Mouse (Mus musculus): ENCODE measurements around the gene Slc35e1. TPM values are rescaled to one million over a fixed set of nuclear protein-coding genes. Genes with fewer than 3 reads are reported as not detected.

The Slc35e1 gene
- polyA plus RNA-seq (2014; fragmentation: Illumina TruSeq; extraction: RNeasy Lipid Tissue Mini Kit (QIAGEN cat#74804); ENCODE audit: low replicate concordance): 47.7 TPM

DNA sequence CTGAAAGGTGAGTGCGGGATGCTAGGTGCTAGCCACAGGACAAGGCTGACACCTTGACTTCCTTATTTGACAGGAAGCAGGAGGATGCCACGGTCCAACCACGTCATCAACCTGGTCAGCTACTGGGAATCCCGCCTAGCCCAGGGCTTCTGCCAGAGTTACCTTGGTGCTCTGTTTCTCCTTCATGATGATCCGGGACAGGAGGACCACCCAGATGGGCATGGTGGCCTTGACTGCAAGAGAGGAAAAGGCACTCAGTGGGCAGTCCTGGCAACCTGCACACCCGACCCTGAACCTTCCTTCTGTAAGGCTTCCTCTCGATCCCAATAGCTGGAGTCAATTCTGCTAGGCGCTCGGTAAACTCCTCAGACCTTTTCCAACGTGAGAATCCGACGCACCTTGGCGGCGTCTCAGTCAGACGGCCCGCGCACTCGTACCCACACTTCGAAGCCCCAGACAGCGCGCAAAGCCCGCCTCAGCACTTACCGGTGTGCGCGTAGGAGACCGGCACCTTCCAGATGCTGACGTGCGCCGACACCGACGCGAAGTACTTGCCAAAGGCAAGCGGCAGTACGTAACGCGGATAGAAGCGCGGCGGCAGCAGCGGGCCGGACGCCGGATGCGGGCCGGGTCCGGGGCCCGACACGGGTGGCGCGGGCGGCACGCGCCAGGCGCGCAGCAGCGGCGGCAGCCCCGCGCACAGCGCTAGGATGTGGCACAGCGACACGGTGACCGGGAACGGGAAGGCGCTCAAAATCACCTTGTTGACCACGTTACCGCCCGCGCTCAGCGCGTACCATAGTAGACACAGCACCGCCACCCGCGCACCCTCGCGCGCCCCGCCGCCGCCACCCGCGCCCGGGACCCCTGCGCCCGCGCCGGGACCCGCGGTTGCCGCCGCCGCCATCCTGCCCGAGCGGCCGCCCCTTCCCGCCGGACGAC lies at the start of gene Slc35e1:
Gene Slc35e1 (minus strand): TSS at position 935 of the 942 bp plus-strand sequence.

DNA sequence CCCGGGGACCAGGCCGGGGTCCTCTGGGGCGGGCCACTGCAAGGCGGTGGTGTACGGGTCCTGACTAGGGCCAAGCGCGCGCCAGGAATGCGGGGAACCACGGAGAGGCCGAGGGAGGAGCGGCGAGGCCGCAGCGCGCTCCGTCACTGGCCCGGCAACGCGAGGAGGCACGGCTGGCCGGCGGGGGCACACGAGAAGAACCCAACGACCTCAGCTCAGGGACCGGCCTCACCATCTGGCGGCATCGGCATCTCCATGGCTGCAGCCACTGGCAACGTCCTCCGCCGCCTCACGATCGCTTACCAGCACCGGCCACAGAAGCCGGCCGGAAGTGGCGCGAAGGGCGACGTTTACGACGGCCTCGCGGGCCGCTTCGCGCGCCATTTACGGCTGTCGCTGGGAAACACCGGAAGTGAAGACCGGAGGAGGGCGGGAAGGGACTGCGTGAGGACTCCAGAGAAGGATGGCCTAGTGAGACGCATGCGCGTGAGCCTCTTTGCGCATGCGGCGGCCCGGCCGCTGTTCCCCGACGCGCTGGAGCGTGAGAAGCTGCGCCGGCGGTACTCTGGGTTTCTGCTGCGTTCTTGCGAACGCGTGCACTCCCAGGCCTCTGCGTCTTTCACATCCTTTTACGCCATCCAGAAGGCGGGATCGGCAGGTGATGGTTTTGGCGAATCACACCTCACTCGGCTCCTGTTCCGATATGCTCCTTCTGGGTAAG lies 17.4 kb downstream of the Slc35e1 start, which contains the start of gene Cherp:
Gene Cherp (minus strand): TSS at position 401 of the 721 bp plus-strand sequence.

DNA sequence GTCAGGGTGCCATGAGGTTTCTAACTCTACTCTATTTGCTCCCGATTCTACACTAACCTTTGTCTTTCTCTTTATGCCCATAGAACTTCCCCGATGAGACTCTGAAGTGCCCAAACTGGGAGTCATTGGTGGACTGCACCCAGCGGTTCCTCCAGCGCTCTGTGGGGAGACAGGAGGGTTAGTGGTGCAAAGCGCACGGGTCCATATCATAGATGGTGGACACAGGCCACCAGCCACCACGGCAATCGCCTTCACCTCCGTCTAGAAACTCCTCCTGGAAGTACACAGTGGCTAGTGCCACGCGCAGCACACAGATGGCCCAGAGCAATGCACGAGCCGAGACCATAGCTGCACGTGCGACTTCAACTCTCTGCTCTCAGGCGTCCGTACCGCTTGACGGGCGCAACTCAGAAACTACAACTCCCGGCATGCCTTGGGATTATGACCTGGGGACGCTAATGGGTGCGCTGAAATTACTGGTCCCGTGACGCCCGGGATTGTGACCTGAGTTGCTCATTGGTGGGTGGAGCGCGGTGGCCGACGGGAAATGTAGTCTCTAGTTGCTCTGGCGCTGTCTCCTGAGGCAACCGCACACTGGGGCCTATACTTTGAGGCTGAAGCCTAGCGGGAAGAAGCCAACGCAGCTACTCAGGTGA lies 48.9 kb downstream of the Slc35e1 start, which contains the start of the genes Calr3 and 1700030K09Rik:
Gene Calr3 (minus strand): TSS at position 533 of the 656 bp plus-strand sequence.
Gene 1700030K09Rik (plus strand): TSS at position 543 of the 656 bp plus-strand sequence.

Other genes with a start within 250 kb of the Slc35e1 start
- gene Gm10282, start 187.4 kb downstream of the Slc35e1 start, polyA plus RNA-seq (2014; fragmentation: Illumina TruSeq; extraction: RNeasy Lipid Tissue Mini Kit (QIAGEN cat#74804); ENCODE audit: low replicate concordance): 0.67 TPM
- gene Klf2, start 173.6 kb downstream of the Slc35e1 start, polyA plus RNA-seq (2014; fragmentation: Illumina TruSeq; extraction: RNeasy Lipid Tissue Mini Kit (QIAGEN cat#74804); ENCODE audit: low replicate concordance): 4.8 TPM
- gene Eps15l1, start 71.2 kb downstream of the Slc35e1 start, polyA plus RNA-seq (2014; fragmentation: Illumina TruSeq; extraction: RNeasy Lipid Tissue Mini Kit (QIAGEN cat#74804); ENCODE audit: low replicate concordance): 33.9 TPM
- not detected for gene Calr3, start 48.7 kb downstream of the Slc35e1 start, polyA plus RNA-seq (2014; fragmentation: Illumina TruSeq; extraction: RNeasy Lipid Tissue Mini Kit (QIAGEN cat#74804); ENCODE audit: low replicate concordance)
- gene 1700030K09Rik, start 48.7 kb downstream of the Slc35e1 start, polyA plus RNA-seq (2014; fragmentation: Illumina TruSeq; extraction: RNeasy Lipid Tissue Mini Kit (QIAGEN cat#74804); ENCODE audit: low replicate concordance): 0.37 TPM
- gene Cherp, start 17.4 kb downstream of the Slc35e1 start, polyA plus RNA-seq (2014; fragmentation: Illumina TruSeq; extraction: RNeasy Lipid Tissue Mini Kit (QIAGEN cat#74804); ENCODE audit: low replicate concordance): 4.2 TPM
- gene Med26, start 55.7 kb upstream of the Slc35e1 start, polyA plus RNA-seq (2014; fragmentation: Illumina TruSeq; extraction: RNeasy Lipid Tissue Mini Kit (QIAGEN cat#74804); ENCODE audit: low replicate concordance): 1.1 TPM
- 31.6 TPM for gene Smim7, start 78.5 kb upstream of the Slc35e1 start, polyA plus RNA-seq (2014; fragmentation: Illumina TruSeq; extraction: RNeasy Lipid Tissue Mini Kit (QIAGEN cat#74804); ENCODE audit: low replicate concordance)
- 0.45 TPM for gene Tmem38a, start 79.4 kb upstream of the Slc35e1 start, polyA plus RNA-seq (2014; fragmentation: Illumina TruSeq; extraction: RNeasy Lipid Tissue Mini Kit (QIAGEN cat#74804); ENCODE audit: low replicate concordance)
- gene Nwd1, start 154.1 kb upstream of the Slc35e1 start, polyA plus RNA-seq (2014; fragmentation: Illumina TruSeq; extraction: RNeasy Lipid Tissue Mini Kit (QIAGEN cat#74804); ENCODE audit: low replicate concordance): 0.04 TPM
- gene Sin3b, start 230.7 kb upstream of the Slc35e1 start, polyA plus RNA-seq (2014; fragmentation: Illumina TruSeq; extraction: RNeasy Lipid Tissue Mini Kit (QIAGEN cat#74804); ENCODE audit: low replicate concordance): 5.0 TPM

Data from small intestine, adult 10 weeks (tissue).